Mouse (Mus musculus): ENCODE results near the gene Tet2. TPM values are rescaled to one million over a fixed set of nuclear protein-coding genes. Genes with fewer than 3 reads are reported as not detected.

Tet2 gene
- polyA plus RNA-seq (2014; fragmentation: Illumina TruSeq; extraction: RNeasy Lipid Tissue Mini Kit (QIAGEN cat#74804); ENCODE audit: low read depth, low replicate concordance) = 39.7 TPM

GRCm38 (mm10) chr3:133544551-133545303 is at the start of gene Tet2:
TSS of gene Tet2 (minus strand) at chr3:133545139.

Other genes with a start within 250 kb of the Tet2 start
- 224 TPM for gene Ppa2, start 235.0 kb downstream of the Tet2 start, polyA plus RNA-seq (2014; fragmentation: Illumina TruSeq; extraction: RNeasy Lipid Tissue Mini Kit (QIAGEN cat#74804); ENCODE audit: low read depth, low replicate concordance)